Mouse (Mus musculus) small intestine, adult 2 months (tissue): Measurements from ENCODE around the gene Prkag2.

Experiments
- CTCF ChIP-seq: fragments of 200-500 bp; IDR thresholded peaks from 2 replicates; pipeline ENCODE4 v1.5.1; 2012; ENCODE audit warnings: low read depth, mild to moderate bottlenecking, control low read depth, inconsistent platforms, low read length, moderate library complexity, mixed read lengths; ENCODE audit not compliant: insufficient replicate concordance, insufficient read length; ENCODE audit errors: extremely low read depth
- POLR2A ChIP-seq: fragments of 200-500 bp; IDR thresholded peaks from 2 replicates; pipeline ENCODE4 v1.6.1; 2012; ENCODE audit warnings: low read depth, mild to moderate bottlenecking, control low read depth, inconsistent platforms, low read length, moderate library complexity

DNA sequence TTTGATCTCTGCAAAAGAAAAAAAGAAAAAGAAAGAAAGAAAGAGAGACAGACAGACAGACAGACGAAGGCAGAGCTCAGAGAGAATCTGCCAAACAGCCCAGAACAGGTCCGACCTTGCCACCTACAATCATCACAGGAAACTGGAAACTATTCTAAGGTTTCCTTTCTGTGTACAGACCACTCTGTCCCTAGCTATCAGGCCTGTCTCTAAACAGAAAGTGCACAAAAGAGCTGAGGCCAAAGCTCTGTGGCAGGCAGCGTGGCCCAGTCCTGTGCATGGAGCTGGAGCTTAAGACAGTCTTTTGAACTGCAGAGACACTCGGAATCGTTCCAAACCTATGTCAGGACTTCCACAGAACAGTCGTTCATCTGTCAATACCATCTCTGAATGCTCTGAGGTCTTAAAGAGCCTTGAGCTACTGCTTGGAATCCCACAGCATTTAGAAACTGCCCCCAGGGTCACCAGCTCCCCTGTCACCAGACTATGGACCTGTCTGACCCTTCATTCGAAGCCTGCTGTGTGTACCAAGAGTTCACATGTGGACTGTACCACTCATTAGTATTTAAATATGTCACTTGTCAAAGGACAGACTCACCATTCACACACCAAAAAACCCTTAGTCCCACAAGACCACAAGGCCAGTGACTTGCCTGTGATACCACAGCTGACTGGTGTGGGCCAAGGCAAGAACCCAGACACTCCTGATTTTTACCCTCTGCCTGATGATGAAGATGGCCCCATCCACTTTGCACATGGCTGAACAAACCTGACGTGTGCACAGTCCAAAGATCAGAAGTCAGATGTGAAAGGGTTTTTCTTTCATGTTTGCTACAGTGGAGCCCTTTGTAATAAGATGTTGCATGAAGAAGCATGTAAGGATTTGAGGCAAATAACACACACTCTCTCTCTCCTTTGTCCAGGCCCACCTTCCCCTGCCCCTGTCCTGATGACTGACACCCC is 35.9 kb downstream of the Prkag2 start:
- no peak for TF ChIP-seq POLR2A
- no peak for TF ChIP-seq CTCF
